Mouse (Mus musculus): Measurements from ENCODE around the gene Alox5.

- no peak for TF ChIP-seq CTCF (IDR thresholded peaks at IDR 0.05; ENCODE audit: low read depth, low read length)
- no peak for TF ChIP-seq POLR2A (IDR thresholded peaks at IDR 0.05; ENCODE audit: borderline replicate concordance, low read depth, low read length)
These were observed 21.4 kb downstream of the Alox5 start for GRCm38 (mm10) chr6:116439531-116439930.
